Mouse (Mus musculus) kidney, adult 8-10 months (tissue): Measurements from ENCODE around the gene Prkd2.

ENCODE experiments used
- DNase-seq, 2 experiments: peaks; one replicate each; pipeline ENCODE4 v3.0.0; 2022

Gene Prkd2

GRCm38 (mm10) chr7:16830449-16830848 is 12.3 kb upstream of the Prkd2 start:
- DNase-seq, result peak in 1 of 2 experiments; percentile 30

- DNase-seq, result no peak
Observed at GRCm38 (mm10) chr7:16837916-16838803, 4.5 kb upstream of the Prkd2 start.

GRCm38 (mm10) chr7:16838804-16839426 is 3.8 kb upstream of the Prkd2 start:
- DNase-seq, result no peak

- no peak for DNase-seq
Observed at GRCm38 (mm10) chr7:16839427-16840108, 3.1 kb upstream of the Prkd2 start.

GRCm38 (mm10) chr7:16840109-16840491 is 2.6 kb upstream of the Prkd2 start:
- no peak for DNase-seq

- no peak for DNase-seq
Observed at GRCm38 (mm10) chr7:16841078-16841477, 1.6 kb upstream of the Prkd2 start.

GRCm38 (mm10) chr7:16841561-16842560 is 841 bp upstream of the Prkd2 start:
- DNase-seq, result no peak

GRCm38 (mm10) chr7:16843441-16844171 is 904 bp downstream of the Prkd2 start:
- DNase-seq, result peak in 1 of 2 experiments; percentile 25

- no peak for DNase-seq
Observed at GRCm38 (mm10) chr7:16844696-16845071, 2.0 kb downstream of the Prkd2 start.

- DNase-seq, result peak; percentile 43 to 45
Observed at GRCm38 (mm10) chr7:16845072-16845819, 2.5 kb downstream of the Prkd2 start.

- no peak for DNase-seq
Observed at GRCm38 (mm10) chr7:16845820-16846167, 3.1 kb downstream of the Prkd2 start.

- no peak for DNase-seq
Observed at GRCm38 (mm10) chr7:16846775-16847174, 4.1 kb downstream of the Prkd2 start.

GRCm38 (mm10) chr7:16847507-16847906 is 4.8 kb downstream of the Prkd2 start:
- DNase-seq, result no peak

GRCm38 (mm10) chr7:16848579-16848978 is 5.9 kb downstream of the Prkd2 start:
- peak in 1 of 2 experiments; percentile 40 for DNase-seq

GRCm38 (mm10) chr7:16851636-16852035 is 8.9 kb downstream of the Prkd2 start:
- DNase-seq, result no peak

- no peak for DNase-seq
Observed at GRCm38 (mm10) chr7:16853302-16853831, 10.7 kb downstream of the Prkd2 start.

GRCm38 (mm10) chr7:16858336-16858735 is 15.6 kb downstream of the Prkd2 start:
- DNase-seq, result peak in 1 of 2 experiments; percentile 52

GRCm38 (mm10) chr7:16859902-16860651 is 17.4 kb downstream of the Prkd2 start:
- DNase-seq, result peak in 1 of 2 experiments; percentile 57

- DNase-seq, result no peak
Observed at GRCm38 (mm10) chr7:16867488-16867887, 24.8 kb downstream of the Prkd2 start.

GRCm38 (mm10) chr7:16869497-16869896 is 26.8 kb downstream of the Prkd2 start:
- no peak for DNase-seq
